In the genomic region with DNA sequence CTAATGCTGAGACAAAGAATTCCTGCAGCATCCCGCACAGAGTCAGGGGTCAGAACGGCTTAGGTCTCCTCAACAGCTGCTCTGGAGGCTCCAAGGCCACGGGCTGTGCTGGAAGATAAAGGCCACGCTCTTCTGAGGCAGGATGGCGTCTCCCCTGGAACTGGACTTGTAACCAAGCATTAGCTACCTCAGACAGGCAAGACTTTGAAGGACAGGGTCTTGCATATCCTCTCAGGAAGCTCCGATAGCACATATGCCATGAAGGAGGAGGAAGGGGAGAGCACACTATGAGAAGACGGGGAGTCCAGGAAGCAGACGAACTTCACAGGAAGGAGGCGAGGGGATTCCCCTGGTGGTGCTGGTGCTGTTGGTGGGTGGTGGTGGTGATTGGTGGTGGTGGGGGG, we compare ENCODE assay signal across 12 mouse cellular contexts. TPM values are rescaled to one million over a fixed set of nuclear protein-coding genes. Genes with fewer than 3 reads are reported as not detected.
A peak's percentile ranks its signal among the peaks of the same experiment; 100 is the strongest.
DNase-seq lines count a peak whose midpoint lies in the region; ATAC-seq and TF ChIP-seq lines count a peak whose summit lies in the region.
"Not testable (repeated sequence)": the region's sequence is repeated elsewhere in the genome, so short reads cannot be mapped to it uniquely, and the experiment has no call there.
"Had no signal": no experiment of that assay in that cellular context is flagged by ENCODE, and none has a peak within 500 bp of the region (broad histone marks: within the 10 kb centered on the region; RNA-seq: fewer than 3 reads in every experiment).

No protein-coding gene starts in this region.

- not testable (repeated sequence) for H3K27me3 ChIP-seq in heart, postnatal 0 days (ENCODE audit: control insufficient read depth, insufficient read depth, low read length); liver, embryonic 14.5 days (ENCODE audit: control insufficient read depth, insufficient read depth, low read length); lung, embryonic 14.5 days (ENCODE audit: insufficient read depth, low read length)

- TF ChIP-seq CTCF in heart, postnatal 0 days (IDR thresholded peaks at IDR 0.05; ENCODE audit: low read depth); liver, embryonic 14.5 days (IDR thresholded peaks at IDR 0.05; ENCODE audit: low read depth); lung, embryonic 14.5 days (IDR thresholded peaks at IDR 0.05; ENCODE audit: low read depth): not testable (repeated sequence)

- not testable (repeated sequence) for H3K4me1 ChIP-seq in heart, postnatal 0 days (ENCODE audit: control insufficient read depth, insufficient read depth); liver, embryonic 14.5 days (replicated peaks; ENCODE audit: control insufficient read depth in 2 of 2, insufficient read depth in 2 of 2, low read length in 1 of 2); lung, embryonic 14.5 days (ENCODE audit: insufficient read depth)

- not testable (repeated sequence) for H3K36me3 ChIP-seq in heart, postnatal 0 days (replicated peaks; ENCODE audit: control insufficient read depth, insufficient read depth, low read length); liver, embryonic 14.5 days (replicated peaks; ENCODE audit: control insufficient read depth, insufficient read depth, low read depth); lung, embryonic 14.5 days (ENCODE audit: insufficient read depth)

- H3K4me3 ChIP-seq in heart, postnatal 0 days (ENCODE audit: low read depth, low read length); liver, embryonic 14.5 days (ENCODE audit: insufficient read depth in 1 of 2, low read depth in 2 of 2, low read length in 2 of 2); lung, embryonic 14.5 days (ENCODE audit: low read depth, low read length): not testable (repeated sequence)

- peak; percentile 93 for ATAC-seq in activated CD4-positive, CD25-positive, alpha-beta regulatory T cell, adult 4 months
- peak; percentile 44 for ATAC-seq in heart, postnatal 0 days (ENCODE audit: insufficient read depth, low read depth)
- ATAC-seq in liver, embryonic 14.5 days (ENCODE audit: insufficient read depth) = peak; percentile 52
- ATAC-seq in lung, embryonic 14.5 days (ENCODE audit: insufficient read depth) = peak; percentile 44; the same call in 1 of the 2 replicates
- 0 out of 2 replicates have a peak, but pooled peaks have one; percentile 40 for ATAC-seq in monocyte, adult 5-6 weeks (replicated peaks; ENCODE audit: insufficient number of reproducible peaks, low FRiP score, low TSS enrichment, poor library complexity, severe bottlenecking)

- WGBS in heart, postnatal 0 days = 44% methylated on average over 9 of the region's 9 CpGs
- 26% methylated on average over 7 of the region's 9 CpGs for WGBS in liver, embryonic 14.5 days (ENCODE audit: insufficient replicate concordance)
- WGBS in lung, embryonic 14.5 days = 40% methylated on average over 7 of the region's 9 CpGs

- not testable (repeated sequence) for TF ChIP-seq EP300 in heart, postnatal 0 days (IDR thresholded peaks at IDR 0.05; ENCODE audit: low read depth); liver, embryonic 14.5 days (IDR thresholded peaks at IDR 0.05; ENCODE audit: low read depth)

- not testable (repeated sequence) for H3K9ac ChIP-seq in heart, postnatal 0 days (replicated peaks; ENCODE audit: low read depth, low read length); liver, embryonic 14.5 days (replicated peaks); lung, embryonic 14.5 days

- H3K9me3 ChIP-seq in heart, postnatal 0 days (replicated peaks; ENCODE audit: control insufficient read depth, low read length); liver, embryonic 14.5 days (ENCODE audit: control insufficient read depth, low read length); lung, embryonic 14.5 days (ENCODE audit: low read depth, low read length): not testable (repeated sequence)

- not testable (repeated sequence) for H3K4me2 ChIP-seq in heart, postnatal 0 days (ENCODE audit: low read depth, low read length); liver, embryonic 14.5 days (ENCODE audit: low read depth); lung, embryonic 14.5 days

- peak; percentile 39 for DNase-seq in CD4-positive helper T cell, adult 2 months (ENCODE audit: low read depth, low spot score)
- DNase-seq in heart, adult 11 months = peak; percentile 91
- not testable (repeated sequence) for DNase-seq in heart, postnatal 0 days (ENCODE audit: low spot score); liver, embryonic 14.5 days (ENCODE audit: low read depth in 3 of 3, low spot score in 3 of 3); lung, embryonic 14.5 days
- peak; percentile 22 for DNase-seq in kidney, postnatal 10 days

- peak overlapping the region; percentile 34; the same call in 1 of the 2 replicates for H3K27ac ChIP-seq in heart, postnatal 0 days (ENCODE audit: low read depth)
- not testable (repeated sequence) for H3K27ac ChIP-seq in liver, embryonic 14.5 days; lung, embryonic 14.5 days (ENCODE audit: low read depth)

RNA-seq across cellular contexts. Expression of a gene that starts 37.2 kb away (rescaled TPM):
- polyA plus RNA-seq in activated CD4-positive, CD25-positive, alpha-beta regulatory T cell, adult 4 months (2017; shearing (Covaris generic)) = 10 to 100 TPM; 18.6 to 30.1 TPM
- total RNA-seq in heart, postnatal 0 days (2014; rRNA removed; ENCODE audit: low replicate concordance) = 15.8 and 51.3 TPM in 2 replicates
- 3.6 and 4.4 TPM in 2 replicates for polyA plus RNA-seq in heart, postnatal 0 days (2015; fragmentation: Nextera tagmentation; extraction: Ambion mirVana)
- 1.5 and 1.7 TPM in 2 replicates for polyA plus RNA-seq in liver, embryonic 14.5 days (2012; rRNA removed)
- polyA plus RNA-seq in liver, embryonic 14.5 days (2014; fragmentation: Nextera tagmentation; extraction: Ambion mirVana) = 1.9 and 2.3 TPM in 2 replicates
- 7.3 and 8.0 TPM in 2 replicates for polyA plus RNA-seq in lung, embryonic 14.5 days (2014; fragmentation: Nextera tagmentation; extraction: Ambion mirVana)
- total RNA-seq in monocyte, adult 5-6 weeks (2017) = 19.5 to 51.1 TPM (median 31.6 TPM) in 3 replicates
- total RNA-seq: MEL had no signal
- polyA plus RNA-seq: erythroblast, embryonic 14.5 days had no signal

RNA-seq across cellular contexts. Expression of a gene that starts 47.1 kb away (rescaled TPM):
- 1 to 10 TPM in 1 of 2 experiments, not detected in 1; 1.0 TPM for polyA plus RNA-seq in activated CD4-positive, CD25-positive, alpha-beta regulatory T cell, adult 4 months (2017; shearing (Covaris generic))
- total RNA-seq in heart, postnatal 0 days (2014; rRNA removed; ENCODE audit: low replicate concordance) = 0.66 TPM in 1 of 2 replicates, not detected in the other
- polyA plus RNA-seq in heart, postnatal 0 days (2015; fragmentation: Nextera tagmentation; extraction: Ambion mirVana) = 0.86 and 1.1 TPM in 2 replicates
- 8.1 and 8.8 TPM in 2 replicates for polyA plus RNA-seq in liver, embryonic 14.5 days (2012; rRNA removed)
- polyA plus RNA-seq in liver, embryonic 14.5 days (2014; fragmentation: Nextera tagmentation; extraction: Ambion mirVana) = 18.3 and 20.1 TPM in 2 replicates
- polyA plus RNA-seq in lung, embryonic 14.5 days (2014; fragmentation: Nextera tagmentation; extraction: Ambion mirVana) = 0.17 and 0.76 TPM in 2 replicates
- total RNA-seq in monocyte, adult 5-6 weeks (2017) = 1.5 to 1.6 TPM (median 1.5 TPM) in 3 replicates
- total RNA-seq: gastrocnemius, adult 2 months; gastrocnemius, postnatal 25 days; MEL had no signal
- polyA plus RNA-seq: erythroblast, embryonic 14.5 days had no signal

Comparison
In these comparisons a context has a peak if more than half of its experiments do, and no peak if none do; other contexts are left out.
1. ATAC-seq: peak in every context shown above with its lines; median percentile 93 in activated CD4-positive, CD25-positive, alpha-beta regulatory T cell, adult 4 months; 52 in liver, embryonic 14.5 days; 44 in heart, postnatal 0 days; 44 in lung, embryonic 14.5 days; 40 in monocyte, adult 5-6 weeks.